Mouse (Mus musculus) stomach, embryonic 15.5 days (tissue): ENCODE results near the gene Lrg1. TPM values are rescaled to one million over a fixed set of nuclear protein-coding genes. Genes with fewer than 3 reads are reported as not detected.
"Not testable (repeated sequence)": the region's sequence is repeated elsewhere in the genome, so short reads cannot be mapped to it uniquely, and the experiment has no call there.

ENCODE experiments used
- ATAC-seq: fragments of 200-750 bp; cut with Nextera tagmentation; 2 replicates; pipeline ENCODE4 v1.8.0; 2017; ENCODE audit warnings: low read depth, moderate number of reproducible peaks, moderate TSS enrichment; ENCODE audit not compliant: insufficient read depth, low FRiP score
- H3K27ac ChIP-seq: fragments of 300-500 bp; sonication (generic); 2 replicates; pipeline ENCODE4 v1.5.1; 2015; ENCODE audit warnings: mild to moderate bottlenecking, inconsistent platforms
- H3K27me3 ChIP-seq: fragments of 300-500 bp; sonication (generic); replicated peaks from 2 replicates; pipeline ENCODE4 v1.6.1; 2015; ENCODE audit warnings: inconsistent platforms
- H3K36me3 ChIP-seq: fragments of 300-500 bp; sonication (generic); 2 replicates; pipeline ENCODE4 v1.6.1; 2015; ENCODE audit warnings: inconsistent platforms
- H3K4me1 ChIP-seq: fragments of 300-500 bp; sonication (generic); 2 replicates; pipeline ENCODE4 v1.6.1; 2015; ENCODE audit warnings: inconsistent platforms
- H3K4me2 ChIP-seq: fragments of 300-500 bp; sonication (generic); 2 replicates; pipeline ENCODE4 v1.6.1; 2015; ENCODE audit warnings: mild to moderate bottlenecking, inconsistent platforms
- H3K4me3 ChIP-seq: fragments of 300-500 bp; sonication (generic); replicated peaks from 2 replicates; pipeline ENCODE4 v1.5.1; 2015; ENCODE audit warnings: inconsistent platforms
- H3K9ac ChIP-seq: fragments of 300-500 bp; sonication (generic); 2 replicates; pipeline ENCODE4 v1.6.1; 2015; ENCODE audit warnings: inconsistent platforms
- H3K9me3 ChIP-seq: fragments of 300-500 bp; sonication (generic); 2 replicates; pipeline ENCODE4 v1.6.1; 2016; ENCODE audit warnings: inconsistent platforms
- WGBS: fragments of 180-500 bp; shearing (Covaris S2); methylation state at CpG from one replicate; pipeline ENCODE4 v1.1.7; 2015; 5-methylcytosine and 5-hydroxymethylcytosine counted together
- polyA plus RNA-seq: library from polyadenylated mRNA; unstranded; fragments of >200 nt; fragmentation: Nextera tagmentation; extraction: Ambion mirVana; gene quantifications from 2 replicates; pipeline ENCODE4 v1.2.1, GENCODE M21; 2015

Gene Lrg1
- polyA plus RNA-seq, 1 experiment from 2014 or later, result 1.6 TPM

DNA sequence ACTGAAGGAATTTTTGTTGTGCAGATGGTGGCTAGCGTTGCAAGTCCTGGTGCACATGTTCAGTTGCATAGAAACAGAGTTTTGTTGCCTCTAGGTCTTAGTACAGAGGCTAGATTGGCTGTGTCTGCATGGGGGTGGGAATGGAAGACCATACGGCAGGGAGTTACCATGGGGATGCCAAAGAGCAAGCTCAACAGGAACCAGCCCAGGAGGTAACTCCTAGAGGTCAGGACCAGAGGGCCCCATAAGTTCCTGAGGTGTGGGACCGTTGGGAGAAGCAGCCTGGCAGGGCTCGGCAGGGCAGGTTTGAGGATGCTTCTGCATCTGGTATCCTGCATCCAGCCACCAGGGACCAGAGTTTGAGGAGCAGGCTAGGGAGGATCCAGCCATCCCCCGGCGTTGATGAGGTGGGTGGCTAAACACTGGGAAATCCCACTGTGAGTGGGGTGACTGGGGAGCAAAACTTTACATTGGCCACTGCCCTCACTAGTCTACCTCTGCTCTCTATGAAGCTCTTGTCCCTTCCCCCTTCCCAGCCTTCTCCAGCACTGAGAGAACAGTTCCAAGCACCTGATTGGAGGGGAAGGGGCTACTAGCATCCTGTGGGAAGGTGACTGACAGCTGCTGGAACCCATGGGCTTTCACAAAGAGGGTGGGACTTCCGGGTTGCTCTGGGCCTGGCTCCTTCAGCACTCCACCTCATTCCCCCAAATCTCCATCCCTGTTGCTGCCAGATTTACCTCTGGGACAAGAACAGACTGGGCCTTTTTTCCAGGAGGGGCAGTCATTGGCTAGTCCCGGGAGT lies 40.8 kb downstream of the Lrg1 start:
- WGBS, result 7% methylated on average over 8 of the region's 8 CpGs
- Histone ChIP-seq H3K4me1 (peaks cover 23% of the 10 kb centered on the region), H3K27ac (no peak overlapping the region), H3K9ac (peak overlapping the region; percentile 1; the same call in 1 of the 2 replicates), H3K9me3 (no peaks in the 10 kb centered on the region), H3K27me3 (no peaks in the 10 kb centered on the region), H3K36me3 (0 out of 2 replicates have a peak, but pooled peaks cover 10% of the 10 kb centered on the region), H3K4me3 (peak overlapping the region; percentile 84), H3K4me2 (peak overlapping the region; percentile 91)
- ATAC-seq, result no peak

DNA sequence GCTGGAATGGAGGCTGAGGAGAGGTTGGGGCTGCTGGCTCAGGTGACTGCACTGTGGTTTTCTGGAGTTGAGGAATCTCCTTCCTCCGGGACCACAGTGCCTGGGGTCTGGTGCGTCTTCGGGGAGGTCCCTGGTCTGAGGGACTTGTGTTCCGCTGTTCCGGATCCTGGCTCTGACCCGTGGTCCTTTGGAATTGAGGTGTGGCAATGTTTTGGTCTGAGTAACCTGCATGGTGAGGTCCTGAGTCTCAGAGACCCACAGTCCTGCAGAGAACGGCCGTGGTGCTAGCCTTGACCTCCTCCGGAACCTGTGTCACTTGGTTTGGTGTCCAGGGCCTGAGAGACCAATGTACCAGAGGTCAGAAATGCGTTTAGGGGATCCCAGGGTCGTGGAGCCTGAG lies 41.9 kb downstream of the Lrg1 start:
- Histone ChIP-seq H3K4me1 (peaks cover 29% of the 10 kb centered on the region), H3K27me3 (no peaks in the 10 kb centered on the region), H3K36me3 (0 out of 2 replicates have a peak, but pooled peaks cover 7% of the 10 kb centered on the region), H3K9me3 (no peaks in the 10 kb centered on the region), H3K27ac (0 out of 2 replicates have a peak overlapping the region, but pooled peaks have one; percentile 40), H3K4me2 (peak overlapping the region; percentile 91), H3K4me3 (peak overlapping the region; percentile 84), H3K9ac (peak overlapping the region; percentile 88)
- WGBS, result under 1% methylated on average over 10 of the region's 11 CpGs
- ATAC-seq, result no peak

DNA sequence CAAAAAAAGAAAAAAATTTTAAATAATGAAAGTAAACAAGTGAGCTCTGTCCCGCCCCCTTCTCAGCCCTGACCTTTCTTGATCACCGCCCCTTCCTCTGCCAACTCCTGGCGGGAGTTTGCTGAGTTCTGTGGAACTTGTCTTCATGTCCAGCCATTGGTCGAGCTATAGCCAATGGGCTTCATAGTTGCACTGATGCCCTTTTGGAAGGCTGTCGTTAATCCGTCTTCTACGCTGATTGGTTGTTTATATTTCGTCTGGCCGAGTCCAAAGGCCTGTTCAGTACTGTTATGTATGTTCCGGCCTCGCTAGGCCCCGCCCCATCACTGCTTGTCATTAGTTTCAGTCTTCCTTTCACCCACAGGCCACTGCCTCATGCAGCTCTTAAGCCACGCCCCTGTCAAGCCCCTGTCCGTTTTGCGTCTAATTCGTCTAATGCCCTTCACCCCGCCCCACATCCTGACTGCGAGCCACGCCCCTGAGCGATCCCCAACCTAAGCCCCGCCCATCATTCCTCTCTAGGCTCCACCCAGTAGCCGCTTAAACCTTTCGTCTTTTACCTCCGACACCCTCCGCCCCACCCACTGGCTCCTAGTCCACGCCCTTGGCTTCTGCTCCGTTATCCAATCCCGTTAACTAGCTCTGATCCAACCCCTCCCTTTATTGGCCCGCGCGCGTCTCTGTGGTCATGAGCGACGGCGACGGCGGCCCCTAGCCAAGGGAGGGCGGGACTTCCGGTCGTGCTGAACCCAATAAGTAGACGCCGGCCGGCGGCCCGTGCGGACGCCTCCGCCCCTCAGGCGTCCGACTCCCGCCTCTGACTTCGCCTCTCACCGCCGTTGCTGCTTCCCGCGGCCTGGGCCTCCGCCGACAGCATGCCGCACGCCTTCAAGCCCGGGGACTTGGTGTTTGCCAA lies 42.7 kb downstream of the Lrg1 start, which contains the start of gene Hdgfl2:
Hdgfl2 (plus strand) TSS at position 755 of the 916 bp plus-strand sequence.
- Histone ChIP-seq H3K27ac (peak within 1 kb of the TSS; percentile 61; the same call in 1 of the 2 replicates), H3K36me3 (0 out of 2 replicates have a peak, but pooled peaks cover 7% of the 10 kb centered on the region), H3K27me3 (no peaks in the 10 kb centered on the region), H3K4me1 (peaks cover 29% of the 10 kb centered on the region), H3K9me3 (no peaks in the 10 kb centered on the region), H3K4me2 (peak within 1 kb of the TSS; percentile 91), H3K9ac (peak within 1 kb of the TSS; percentile 88), H3K4me3 (peak within 1 kb of the TSS; percentile 84)
- ATAC-seq, result peak; percentile 93
- under 1% methylated on average over 59 of the region's 61 CpGs for WGBS

DNA sequence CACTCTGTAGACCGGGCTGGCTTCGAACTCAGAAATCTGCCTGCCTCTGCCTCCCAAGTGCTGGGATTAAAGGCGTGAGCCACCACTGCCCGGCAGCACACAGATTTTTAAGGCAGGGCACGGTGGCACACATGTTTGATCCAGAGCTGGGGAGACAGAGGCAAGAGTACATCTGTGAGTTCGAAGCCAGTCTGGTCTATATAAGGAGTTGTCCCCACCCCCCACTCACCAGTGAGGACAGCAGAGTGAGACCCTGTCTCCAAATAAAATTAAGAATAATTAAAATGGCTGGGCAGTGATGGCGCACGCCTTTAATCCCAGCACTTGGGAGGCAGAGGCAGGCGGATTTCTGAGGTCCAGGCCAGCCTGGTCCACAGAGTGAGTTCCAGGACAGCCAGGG lies 43.4 kb downstream of the Lrg1 start:
- not testable (repeated sequence) for ATAC-seq, H3K27me3 ChIP-seq, H3K9ac ChIP-seq, H3K36me3 ChIP-seq, H3K9me3 ChIP-seq
- H3K4me1 ChIP-seq, result peaks cover 35% of the 10 kb centered on the region
- 63% methylated on average over 9 of the region's 9 CpGs for WGBS
- H3K4me2 ChIP-seq, result peak overlapping the region; percentile 45
- H3K27ac ChIP-seq, result peak overlapping the region; percentile 61; the same call in 1 of the 2 replicates
- H3K4me3 ChIP-seq, result peak overlapping the region; percentile 84

DNA sequence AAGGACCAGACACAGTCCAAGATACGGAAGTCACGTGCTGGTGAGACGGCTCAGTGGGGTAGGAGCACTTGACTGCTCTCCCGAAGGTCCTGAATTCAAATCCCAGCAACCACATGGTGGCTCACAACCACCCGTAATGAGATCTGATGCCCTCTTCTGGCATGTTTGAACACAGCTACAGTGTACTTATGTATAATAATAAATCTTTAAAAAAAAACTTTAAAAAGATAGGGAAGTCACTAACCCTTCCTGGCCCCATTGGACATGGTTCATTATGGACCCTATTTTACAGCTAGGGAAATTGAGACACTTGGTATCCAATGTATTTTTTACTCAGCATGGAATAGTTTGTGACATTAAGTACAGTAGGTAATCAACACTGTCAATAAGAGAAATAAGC lies 44.3 kb downstream of the Lrg1 start:
- Histone ChIP-seq H3K27me3 (no peaks in the 10 kb centered on the region), H3K4me2 (no peak overlapping the region), H3K4me3 (no peak overlapping the region), H3K36me3 (peaks cover 5% of the 10 kb centered on the region), H3K27ac (no peak overlapping the region), H3K9ac (no peak overlapping the region), H3K4me1 (peaks cover 38% of the 10 kb centered on the region), H3K9me3 (no peaks in the 10 kb centered on the region)
- ATAC-seq, result no peak
- 88% methylated on average over 5 of the region's 5 CpGs for WGBS

DNA sequence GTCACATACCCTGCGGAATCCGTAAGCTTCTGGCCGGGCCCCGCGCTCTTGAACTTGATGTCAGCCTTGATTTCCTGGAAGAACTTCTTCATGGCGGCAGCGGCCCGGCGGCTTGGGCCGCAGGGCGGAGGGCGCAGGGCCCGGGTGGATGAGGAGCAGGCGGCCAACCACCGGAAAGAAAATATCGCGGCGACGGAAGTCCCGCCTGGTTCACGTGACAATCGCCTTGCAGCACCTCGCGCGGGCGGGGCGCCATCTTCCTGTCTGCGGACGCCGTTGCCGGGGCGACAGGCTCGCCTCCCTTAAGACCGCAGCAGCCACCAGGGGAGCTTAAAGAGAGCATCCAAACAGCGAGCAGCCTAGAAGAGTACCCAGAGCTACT lies 47.0 kb downstream of the Lrg1 start, which contains the start of gene Ubxn6:
Ubxn6 (minus strand) TSS at position 202 of the 382 bp plus-strand sequence.
- peak within 1 kb of the TSS; percentile 98 for H3K27ac ChIP-seq
- H3K9me3 ChIP-seq, result no peaks in the 10 kb centered on the region
- 0% methylated on average over 35 of the region's 35 CpGs for WGBS
- peak within 1 kb of the TSS; percentile 80 for H3K4me3 ChIP-seq
- ATAC-seq, result peak; percentile 16; the same call in 1 of the 2 replicates
- H3K9ac ChIP-seq, result peak within 1 kb of the TSS; percentile 64; the same call in 1 of the 2 replicates
- peak within 1 kb of the TSS; percentile 65 for H3K4me2 ChIP-seq
- peaks cover 14% of the 10 kb centered on the region; the same call in 1 of the 2 replicates for H3K4me1 ChIP-seq
- H3K27me3 ChIP-seq, result no peaks in the 10 kb centered on the region
- H3K36me3 ChIP-seq, result peaks cover 28% of the 10 kb centered on the region

DNA sequence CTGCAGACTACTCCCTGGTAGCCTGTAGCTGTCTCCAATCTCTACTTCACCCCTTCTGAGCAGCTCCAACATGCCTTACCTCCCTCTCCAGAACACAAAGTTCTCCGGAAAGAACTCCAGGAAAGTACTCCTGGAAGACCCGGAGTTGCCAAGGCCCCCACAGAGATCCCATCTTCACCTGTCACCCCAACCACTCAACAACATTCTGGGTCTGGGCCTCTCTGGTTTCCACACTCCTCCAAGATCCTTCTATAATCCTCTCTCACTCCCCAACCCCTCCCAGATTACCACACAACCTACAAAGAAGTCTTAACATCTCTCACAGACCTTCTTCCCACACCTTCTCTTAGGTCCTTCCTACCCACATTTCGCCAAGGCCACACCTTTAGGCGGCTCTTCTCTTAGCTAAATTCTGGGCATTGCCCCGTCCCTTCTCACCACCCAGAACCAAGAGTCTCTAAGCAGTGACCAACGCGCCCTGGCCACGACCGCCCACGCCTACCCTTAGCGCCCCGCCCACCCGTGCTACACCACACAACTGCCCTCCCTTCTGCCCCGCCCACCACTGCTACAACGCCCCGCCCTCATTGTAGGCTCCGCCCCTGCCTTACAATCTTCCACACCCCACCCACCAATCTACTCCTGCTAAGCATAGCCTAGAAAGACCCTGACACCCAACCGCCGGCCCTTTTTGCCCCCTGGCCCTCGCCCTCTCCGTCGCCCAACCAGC lies 47.5 kb downstream of the Lrg1 start:
- H3K9me3 ChIP-seq, result no peaks in the 10 kb centered on the region
- WGBS, result 7% methylated on average over 22 of the region's 22 CpGs
- H3K4me3 ChIP-seq, result peak overlapping the region; percentile 80
- H3K27me3 ChIP-seq, result no peaks in the 10 kb centered on the region
- peak; percentile 9 for ATAC-seq
- H3K4me2 ChIP-seq, result peak overlapping the region; percentile 65
- peak overlapping the region; percentile 98 for H3K27ac ChIP-seq
- peak overlapping the region; percentile 64; the same call in 1 of the 2 replicates for H3K9ac ChIP-seq
- peaks cover 14% of the 10 kb centered on the region; the same call in 1 of the 2 replicates for H3K4me1 ChIP-seq
- H3K36me3 ChIP-seq, result peaks cover 32% of the 10 kb centered on the region

DNA sequence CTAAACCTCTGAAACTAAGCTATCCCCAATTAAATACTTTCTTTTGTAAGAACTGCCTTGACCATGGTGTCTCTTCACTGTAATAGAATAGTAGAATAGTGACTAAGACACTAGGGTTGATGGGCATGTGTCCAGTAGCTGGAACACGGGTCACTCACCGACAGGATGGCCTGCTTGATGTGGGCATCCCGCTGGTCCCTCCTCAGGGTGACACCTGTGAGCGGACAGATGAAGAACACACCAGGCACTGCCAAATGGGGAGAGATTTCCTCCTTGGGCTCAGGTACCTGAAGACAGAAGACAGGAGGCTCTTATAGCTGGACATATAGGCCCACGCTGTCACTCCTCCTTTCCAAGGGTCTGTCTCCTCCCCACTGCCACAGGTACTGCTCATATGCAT lies 49.6 kb downstream of the Lrg1 start:
- no peaks in the 10 kb centered on the region for H3K9me3 ChIP-seq
- H3K4me2 ChIP-seq, result no peak overlapping the region
- H3K27me3 ChIP-seq, result no peaks in the 10 kb centered on the region
- peaks cover 14% of the 10 kb centered on the region; the same call in 1 of the 2 replicates for H3K4me1 ChIP-seq
- peaks cover 52% of the 10 kb centered on the region for H3K36me3 ChIP-seq
- no peak for ATAC-seq
- no peak overlapping the region for H3K9ac ChIP-seq
- H3K4me3 ChIP-seq, result no peak overlapping the region
- 91% methylated on average over 5 of the region's 5 CpGs for WGBS
- no peak overlapping the region for H3K27ac ChIP-seq

DNA sequence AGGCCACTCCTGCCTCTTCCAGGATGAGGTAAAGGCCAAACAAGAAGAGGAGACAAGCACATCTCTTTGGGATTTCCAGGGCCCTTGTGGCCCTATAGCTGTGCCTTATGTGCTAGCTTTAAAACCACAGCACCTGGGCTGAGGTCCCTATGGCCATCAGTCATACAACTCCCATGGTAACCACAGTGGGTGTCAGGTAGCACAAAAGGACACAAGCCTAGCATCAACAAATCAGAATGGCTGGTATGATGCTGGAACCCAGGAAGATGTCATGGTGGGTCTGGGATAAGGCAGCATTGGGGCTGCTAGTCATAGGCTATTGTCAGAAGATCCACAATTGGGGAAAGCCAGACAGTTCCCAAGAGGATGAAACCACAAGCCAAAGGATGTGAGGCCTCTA lies 50.7 kb downstream of the Lrg1 start:
- Histone ChIP-seq H3K27me3 (no peaks in the 10 kb centered on the region), H3K4me3 (no peak overlapping the region), H3K36me3 (peaks cover 61% of the 10 kb centered on the region), H3K9me3 (no peaks in the 10 kb centered on the region), H3K4me2 (no peak overlapping the region), H3K27ac (no peak overlapping the region), H3K4me1 (peaks cover 14% of the 10 kb centered on the region; the same call in 1 of the 2 replicates), H3K9ac (no peak overlapping the region)
- no peak for ATAC-seq
